Mouse (Mus musculus) cerebellum, adult 11-12 months (tissue): ENCODE results near the gene Ctxn2.

Experiments
- DNase-seq: peaks from one replicate; pipeline ENCODE4 v3.0.0; 2022

The Ctxn2 gene

DNA sequence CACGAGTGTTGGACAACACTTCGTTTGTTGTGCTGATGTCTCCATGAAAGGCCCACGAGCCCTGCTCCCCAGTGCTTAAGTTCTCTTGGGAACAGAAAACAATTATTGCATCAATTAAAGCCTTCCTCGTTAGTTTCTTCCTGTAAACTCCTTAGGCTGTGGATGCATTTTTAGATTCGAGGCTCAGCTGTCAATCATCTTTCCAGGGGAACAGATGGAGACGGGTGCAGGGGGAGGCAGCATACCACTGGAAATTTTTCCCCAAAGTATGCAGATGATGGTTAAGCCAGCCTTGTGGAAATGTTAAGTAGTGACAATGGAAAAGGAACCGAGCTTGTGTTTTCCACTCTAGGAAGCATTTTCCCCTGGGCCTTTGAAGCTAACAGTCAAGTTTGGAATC is 60.3 kb downstream of the Ctxn2 start:
- no peak for DNase-seq
